Mouse (Mus musculus): Measurements from ENCODE around the gene Ehd3. TPM values are rescaled to one million over a fixed set of nuclear protein-coding genes. Genes with fewer than 3 reads are reported as not detected.

Gene Ehd3
- total and polyA plus RNA-seq, 3 experiments, result 2.9 to 3.4 (median 3.2) TPM

GRCm38 (mm10) chr17:73830511-73830910, 26.6 kb downstream of the Ehd3 start:
- Histone ChIP-seq H3K36me3 (ENCODE audit: control insufficient read depth, insufficient read depth, low read length) (no peaks in the 10 kb centered on the region), H3K4me1 (ENCODE audit: control insufficient read depth, insufficient read depth, low read length) (no peaks in the 10 kb centered on the region), H3K79me2 (replicated peaks; ENCODE audit: control insufficient read depth, insufficient read depth, low read length) (no peaks in the 10 kb centered on the region), H3K27me3 (ENCODE audit: control insufficient read depth, insufficient read depth, low read length) (no peaks in the 10 kb centered on the region), H3K4me3 (no peak overlapping the region), H3K27ac (no peak overlapping the region), H3K9ac (ENCODE audit: low read depth, low read length) (no peak overlapping the region)
- TF ChIP-seq EP300 (IDR thresholded peaks at IDR 0.05; ENCODE audit: insufficient read depth, low read depth, low read length) (no peak), POLR2A (IDR thresholded peaks at IDR 0.05; ENCODE audit: insufficient read depth, low read depth, low read length) (no peak), CTCF (IDR thresholded peaks at IDR 0.05) (no peak)
- WGBS, result 86% methylated on average over 1 of the region's 1 CpGs
- intact Hi-C loops (cut with DNase I), result no loop called here
- no peak for DNase-seq

GRCm38 (mm10) chr17:73831427-73831826, 27.5 kb downstream of the Ehd3 start:
- H3K79me2 ChIP-seq (replicated peaks; ENCODE audit: control insufficient read depth, insufficient read depth, low read length), result no peaks in the 10 kb centered on the region
- no peaks in the 10 kb centered on the region for H3K36me3 ChIP-seq (ENCODE audit: control insufficient read depth, insufficient read depth, low read length)
- WGBS, result 79% methylated on average over 4 of the region's 4 CpGs
- DNase-seq, result no peak
- no peak overlapping the region for H3K9ac ChIP-seq (ENCODE audit: low read depth, low read length)
- H3K27ac ChIP-seq, result no peak overlapping the region
- no peak overlapping the region for H3K4me3 ChIP-seq
- intact Hi-C loops (cut with DNase I), result no loop called here
- no peak for TF ChIP-seq EP300 (IDR thresholded peaks at IDR 0.05; ENCODE audit: insufficient read depth, low read depth, low read length)
- TF ChIP-seq CTCF (IDR thresholded peaks at IDR 0.05), result no peak
- no peak for TF ChIP-seq POLR2A (IDR thresholded peaks at IDR 0.05; ENCODE audit: insufficient read depth, low read depth, low read length)
- no peaks in the 10 kb centered on the region for H3K27me3 ChIP-seq (ENCODE audit: control insufficient read depth, insufficient read depth, low read length)
- no peaks in the 10 kb centered on the region for H3K4me1 ChIP-seq (ENCODE audit: control insufficient read depth, insufficient read depth, low read length)

- 95% methylated on average over 1 of the region's 1 CpGs for WGBS
- H3K4me1 ChIP-seq (ENCODE audit: control insufficient read depth, insufficient read depth, low read length), result no peaks in the 10 kb centered on the region
- no peak overlapping the region for H3K4me3 ChIP-seq
- no peaks in the 10 kb centered on the region for H3K27me3 ChIP-seq (ENCODE audit: control insufficient read depth, insufficient read depth, low read length)
- no peak for DNase-seq
- H3K27ac ChIP-seq, result no peak overlapping the region
- no peaks in the 10 kb centered on the region for H3K36me3 ChIP-seq (ENCODE audit: control insufficient read depth, insufficient read depth, low read length)
- H3K9ac ChIP-seq (ENCODE audit: low read depth, low read length), result no peak overlapping the region
- intact Hi-C loops (cut with DNase I), result no loop called here
- H3K79me2 ChIP-seq (replicated peaks; ENCODE audit: control insufficient read depth, insufficient read depth, low read length), result no peaks in the 10 kb centered on the region
- no peak for TF ChIP-seq POLR2A (IDR thresholded peaks at IDR 0.05; ENCODE audit: insufficient read depth, low read depth, low read length)
- TF ChIP-seq EP300 (IDR thresholded peaks at IDR 0.05; ENCODE audit: insufficient read depth, low read depth, low read length), result no peak
- TF ChIP-seq CTCF (IDR thresholded peaks at IDR 0.05), result no peak
Measured at GRCm38 (mm10) chr17:73832901-73833300, 29.0 kb downstream of the Ehd3 start.

GRCm38 (mm10) chr17:73833474-73833873, 29.5 kb downstream of the Ehd3 start:
- 79% methylated on average over 3 of the region's 3 CpGs for WGBS

GRCm38 (mm10) chr17:73836601-73837000, 32.7 kb downstream of the Ehd3 start:
- no peaks in the 10 kb centered on the region for H3K4me1 ChIP-seq (ENCODE audit: control insufficient read depth, insufficient read depth, low read length)
- H3K27me3 ChIP-seq (ENCODE audit: control insufficient read depth, insufficient read depth, low read length), result no peaks in the 10 kb centered on the region
- no peak overlapping the region for H3K9ac ChIP-seq (ENCODE audit: low read depth, low read length)
- intact Hi-C loops (cut with DNase I), result no loop called here
- no peaks in the 10 kb centered on the region for H3K79me2 ChIP-seq (replicated peaks; ENCODE audit: control insufficient read depth, insufficient read depth, low read length)
- no peaks in the 10 kb centered on the region for H3K36me3 ChIP-seq (ENCODE audit: control insufficient read depth, insufficient read depth, low read length)
- no peak for DNase-seq
- H3K27ac ChIP-seq, result no peak overlapping the region
- H3K4me3 ChIP-seq, result no peak overlapping the region
- TF ChIP-seq CTCF (IDR thresholded peaks at IDR 0.05) (no peak), POLR2A (IDR thresholded peaks at IDR 0.05; ENCODE audit: insufficient read depth, low read depth, low read length) (no peak), EP300 (IDR thresholded peaks at IDR 0.05; ENCODE audit: insufficient read depth, low read depth, low read length) (no peak)
- WGBS, result 94% methylated on average over 3 of the region's 3 CpGs

More at GRCm38 (mm10) chr17:73833474-73833873, 29.5 kb downstream of the Ehd3 start:
- H3K79me2 ChIP-seq (replicated peaks; ENCODE audit: control insufficient read depth, insufficient read depth, low read length), result no peaks in the 10 kb centered on the region
- no peak for DNase-seq
- H3K36me3 ChIP-seq (ENCODE audit: control insufficient read depth, insufficient read depth, low read length), result no peaks in the 10 kb centered on the region
- no peak overlapping the region for H3K9ac ChIP-seq (ENCODE audit: low read depth, low read length)
- intact Hi-C loops (cut with DNase I), result no loop called here
- no peak overlapping the region for H3K4me3 ChIP-seq
- no peaks in the 10 kb centered on the region for H3K4me1 ChIP-seq (ENCODE audit: control insufficient read depth, insufficient read depth, low read length)
- no peaks in the 10 kb centered on the region for H3K27me3 ChIP-seq (ENCODE audit: control insufficient read depth, insufficient read depth, low read length)
- no peak overlapping the region for H3K27ac ChIP-seq
- TF ChIP-seq EP300 (IDR thresholded peaks at IDR 0.05; ENCODE audit: insufficient read depth, low read depth, low read length) (no peak), POLR2A (IDR thresholded peaks at IDR 0.05; ENCODE audit: insufficient read depth, low read depth, low read length) (no peak), CTCF (IDR thresholded peaks at IDR 0.05) (no peak)

- DNase-seq, result no peak
- no peaks in the 10 kb centered on the region for H3K36me3 ChIP-seq (ENCODE audit: control insufficient read depth, insufficient read depth, low read length)
- H3K79me2 ChIP-seq (replicated peaks; ENCODE audit: control insufficient read depth, insufficient read depth, low read length), result no peaks in the 10 kb centered on the region
- no peak overlapping the region for H3K4me3 ChIP-seq
- 79% methylated on average over 4 of the region's 4 CpGs for WGBS
- no peaks in the 10 kb centered on the region for H3K27me3 ChIP-seq (ENCODE audit: control insufficient read depth, insufficient read depth, low read length)
- intact Hi-C loops (cut with DNase I), result no loop called here
- H3K27ac ChIP-seq, result no peak overlapping the region
- no peaks in the 10 kb centered on the region for H3K4me1 ChIP-seq (ENCODE audit: control insufficient read depth, insufficient read depth, low read length)
- TF ChIP-seq POLR2A (IDR thresholded peaks at IDR 0.05; ENCODE audit: insufficient read depth, low read depth, low read length) (no peak), CTCF (IDR thresholded peaks at IDR 0.05) (no peak), EP300 (IDR thresholded peaks at IDR 0.05; ENCODE audit: insufficient read depth, low read depth, low read length) (no peak)
- no peak overlapping the region for H3K9ac ChIP-seq (ENCODE audit: low read depth, low read length)
Measured at GRCm38 (mm10) chr17:73837244-73837643, 33.3 kb downstream of the Ehd3 start.
